Mouse (Mus musculus) lung, adult 2 months (tissue): ENCODE measurements at regions not wholly inside any gene's neighbourhood (a gene's known extent, or its start where the extent isn't known, plus 50 kb on each side); places are given as distances from the start of the nearest gene placed in this dataset.

Experiments used
- CTCF ChIP-seq: fragments of 200-500 bp; IDR thresholded peaks from 2 replicates; pipeline ENCODE4 v1.5.1; 2011; ENCODE audit warnings: mild to moderate bottlenecking, low read length, control low read depth; ENCODE audit not compliant: insufficient read depth
- POLR2A ChIP-seq: fragments of 200-500 bp; IDR thresholded peaks from 2 replicates; pipeline ENCODE4 v1.6.1; 2011; ENCODE audit warnings: low read depth, mild to moderate bottlenecking, control low read depth, low read length, borderline replicate concordance; ENCODE audit errors: extremely low read depth

DNA sequence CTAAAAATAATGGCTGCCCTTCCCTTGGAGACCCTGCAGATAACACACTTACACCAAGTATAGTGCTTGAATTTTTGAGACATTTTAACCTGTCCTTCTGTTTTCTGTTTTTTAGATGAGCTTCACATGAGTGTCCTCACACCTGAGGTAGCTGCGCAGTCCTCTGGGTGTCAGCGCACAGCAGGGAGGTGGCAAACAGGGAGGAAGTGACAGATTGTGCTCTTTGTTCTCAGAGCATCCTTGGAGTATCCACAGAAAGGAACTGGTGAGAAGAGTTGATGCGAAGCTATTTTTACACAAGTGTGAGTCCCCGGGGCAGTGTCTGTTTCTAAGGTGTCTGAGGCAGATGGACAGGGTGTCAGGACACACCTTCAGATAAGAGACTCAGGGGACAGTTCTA is 78.2 kb upstream of the Arl4c start:
- TF ChIP-seq POLR2A = no peak
- TF ChIP-seq CTCF = no peak
